Mouse (Mus musculus) heart, postnatal 0 days (tissue): ENCODE measurements around the gene Tmprss6. TPM values are rescaled to one million over a fixed set of nuclear protein-coding genes. Genes with fewer than 3 reads are reported as not detected.

ENCODE experiments used
- ATAC-seq: fragments of 200-750 bp; cut with Nextera tagmentation; 2 replicates; pipeline ENCODE4 v1.8.0; 2017; ENCODE audit warnings: low read depth, moderate number of reproducible peaks, moderate library complexity; ENCODE audit not compliant: insufficient read depth
- DNase-seq: peaks from one replicate; pipeline ENCODE4 v3.0.0-alpha.2; 2016; ENCODE audit warnings: low spot score
- H3K27ac ChIP-seq: fragments of 300-500 bp; sonication (generic); 2 replicates; pipeline ENCODE4 v1.5.1; 2014; ENCODE audit warnings: low read depth, mild to moderate bottlenecking
- H3K27me3 ChIP-seq: fragments of 300-500 bp; sonication (generic); 2 replicates; pipeline ENCODE4 v1.6.1; 2014; ENCODE audit warnings: low read length, mixed read lengths; ENCODE audit not compliant: control insufficient read depth, insufficient read depth
- H3K36me3 ChIP-seq: fragments of 300-500 bp; sonication (generic); replicated peaks from 2 replicates; pipeline ENCODE4 v1.6.1; 2014; ENCODE audit warnings: low read length, mixed read lengths; ENCODE audit not compliant: control insufficient read depth, insufficient read depth
- H3K4me1 ChIP-seq: fragments of 300-500 bp; sonication (generic); 2 replicates; pipeline ENCODE4 v1.6.1; 2014; ENCODE audit warnings: antibody characterized with exemption; ENCODE audit not compliant: control insufficient read depth, insufficient read depth
- H3K4me2 ChIP-seq: fragments of 300-500 bp; sonication (generic); 2 replicates; pipeline ENCODE4 v1.6.1; 2014; ENCODE audit warnings: low read depth, mild to moderate bottlenecking, low read length, moderate library complexity
- H3K4me3 ChIP-seq: fragments of 300-500 bp; sonication (generic); 2 replicates; pipeline ENCODE4 v1.5.1; 2014; ENCODE audit warnings: low read depth, low read length
- H3K9ac ChIP-seq: fragments of 300-500 bp; sonication (generic); replicated peaks from 2 replicates; pipeline ENCODE4 v1.6.1; 2014; ENCODE audit warnings: low read depth, low read length, mixed read lengths
- H3K9me3 ChIP-seq: fragments of 300-500 bp; sonication (generic); replicated peaks from 2 replicates; pipeline ENCODE4 v1.6.1; 2016; ENCODE audit warnings: low read length; ENCODE audit not compliant: control insufficient read depth
- CTCF ChIP-seq: IDR thresholded peaks from 2 replicates; pipeline ENCODE4 v1.5.1; 2016; ENCODE audit warnings: antibody characterized with exemption, control low read depth, low read depth
- EP300 ChIP-seq: IDR thresholded peaks from 2 replicates; pipeline ENCODE4 v1.6.1; 2016; ENCODE audit warnings: antibody characterized with exemption, low read depth
- WGBS: fragments of 180-500 bp; shearing (Covaris S2); extraction: QIAGEN DNeasy Blood & Tissue Kit; methylation state at CpG from one replicate; pipeline ENCODE4 v1.1.7; 2014; 5-methylcytosine and 5-hydroxymethylcytosine counted together
- polyA plus RNA-seq: library from polyadenylated mRNA; unstranded; fragments of >200 nt; fragmentation: Nextera tagmentation; extraction: Ambion mirVana; gene quantifications from 2 replicates; pipeline ENCODE4 v1.2.1, GENCODE M21; 2015
- total RNA-seq: library from RNA; depleted of rRNA; stranded (reverse); fragments of >200 nt; gene quantifications from 2 replicates; pipeline ENCODE4 v1.2.3, GENCODE M21; 2014; ENCODE audit warnings: low replicate concordance

Gene Tmprss6
- total and polyA plus RNA-seq, 2 experiments from 2014 or later = 0.49 TPM; not detected in 1

- no peak for DNase-seq
- no peak overlapping the region for H3K4me3 ChIP-seq
- 15% methylated on average over 11 of the region's 11 CpGs for WGBS
- peaks cover 23% of the 10 kb centered on the region for H3K27me3 ChIP-seq
- no peaks in the 10 kb centered on the region for H3K4me1 ChIP-seq
- no peak for ATAC-seq
- no peaks in the 10 kb centered on the region for H3K9me3 ChIP-seq
- no peaks in the 10 kb centered on the region for H3K36me3 ChIP-seq
- no peak overlapping the region for H3K4me2 ChIP-seq
- no peak overlapping the region for H3K27ac ChIP-seq
- TF ChIP-seq CTCF = no peak
- TF ChIP-seq EP300 = no peak
- no peak overlapping the region for H3K9ac ChIP-seq
Measured at GRCm38 (mm10) chr15:78424507-78424906, 43.9 kb downstream of the Tmprss6 start.

GRCm38 (mm10) chr15:78422046-78422956, 46.1 kb downstream of the Tmprss6 start:
- no peak overlapping the region for H3K27ac ChIP-seq
- no peak overlapping the region for H3K9ac ChIP-seq
- ATAC-seq (peak; percentile 69; the same call in 1 of the 2 replicates), DNase-seq (no peak)
- no peaks in the 10 kb centered on the region for H3K36me3 ChIP-seq
- no peak overlapping the region for H3K4me2 ChIP-seq
- 20% methylated on average over 16 of the region's 16 CpGs for WGBS
- TF ChIP-seq EP300 = no peak
- peak; percentile 85 for TF ChIP-seq CTCF
- H3K4me3 ChIP-seq = no peak overlapping the region
- H3K27me3 ChIP-seq = peaks cover 9% of the 10 kb centered on the region
- no peaks in the 10 kb centered on the region for H3K4me1 ChIP-seq
- H3K9me3 ChIP-seq = no peaks in the 10 kb centered on the region

- no peak for TF ChIP-seq CTCF
- TF ChIP-seq EP300 = no peak
- Histone ChIP-seq H3K4me2 (no peak overlapping the region), H3K27me3 (peaks cover 9% of the 10 kb centered on the region), H3K4me3 (no peak overlapping the region), H3K36me3 (no peaks in the 10 kb centered on the region), H3K4me1 (no peaks in the 10 kb centered on the region), H3K9ac (no peak overlapping the region), H3K27ac (no peak overlapping the region), H3K9me3 (no peaks in the 10 kb centered on the region)
- WGBS = 73% methylated on average over 13 of the region's 13 CpGs
- DNase-seq (no peak), ATAC-seq (no peak)
Measured at GRCm38 (mm10) chr15:78420395-78420794, 48.0 kb downstream of the Tmprss6 start.

GRCm38 (mm10) chr15:78416937-78417336, 51.5 kb downstream of the Tmprss6 start:
- Histone ChIP-seq H3K27ac (no peak overlapping the region), H3K36me3 (0 out of 2 replicates have a peak, but pooled peaks cover 5% of the 10 kb centered on the region), H3K9me3 (no peaks in the 10 kb centered on the region), H3K9ac (no peak overlapping the region), H3K4me2 (no peak overlapping the region), H3K27me3 (peaks cover 5% of the 10 kb centered on the region), H3K4me3 (no peak overlapping the region), H3K4me1 (peaks cover 10% of the 10 kb centered on the region; the same call in 1 of the 2 replicates)
- no peak for DNase-seq
- WGBS = 37% methylated on average over 4 of the region's 4 CpGs
- no peak for ATAC-seq
- TF ChIP-seq EP300 (no peak), CTCF (no peak)

- Histone ChIP-seq H3K9me3 (no peaks in the 10 kb centered on the region), H3K4me2 (no peak overlapping the region), H3K4me3 (no peak overlapping the region), H3K36me3 (0 out of 2 replicates have a peak, but pooled peaks cover 5% of the 10 kb centered on the region), H3K27ac (no peak overlapping the region), H3K4me1 (peaks cover 16% of the 10 kb centered on the region), H3K27me3 (peaks cover 18% of the 10 kb centered on the region), H3K9ac (no peak overlapping the region)
- ATAC-seq (no peak), DNase-seq (no peak)
- TF ChIP-seq EP300 (no peak), CTCF (no peak)
- 87% methylated on average over 8 of the region's 8 CpGs for WGBS
Measured at GRCm38 (mm10) chr15:78414157-78414556, 54.3 kb downstream of the Tmprss6 start.
